Mouse (Mus musculus): ENCODE measurements around the gene Aox4. TPM values are rescaled to one million over a fixed set of nuclear protein-coding genes. Genes with fewer than 3 reads are reported as not detected.

Aox4 gene
- polyA plus RNA-seq, 1 experiment from 2014 or later = 0.80 TPM

- H3K9me3 ChIP-seq (replicated peaks; ENCODE audit: control insufficient read depth, low read length) = no peaks in the 10 kb centered on the region
- DNase-seq (ENCODE audit: low spot score) (no peak), ATAC-seq (no peak)
- no peaks in the 10 kb centered on the region for H3K36me3 ChIP-seq (ENCODE audit: control insufficient read depth, insufficient read depth, low read length)
- 74% methylated on average over 6 of the region's 6 CpGs for WGBS
- H3K27ac ChIP-seq (ENCODE audit: low read depth, low read length) = no peak overlapping the region
- no peak overlapping the region for H3K9ac ChIP-seq (ENCODE audit: low read length)
- H3K4me2 ChIP-seq (ENCODE audit: low read length) = no peak overlapping the region
- no peaks in the 10 kb centered on the region for H3K27me3 ChIP-seq (replicated peaks; ENCODE audit: control insufficient read depth, insufficient read depth, low read length)
- no peak overlapping the region for H3K4me3 ChIP-seq (ENCODE audit: low read depth, low read length)
- H3K4me1 ChIP-seq (ENCODE audit: control insufficient read depth, insufficient read depth, low read length) = no peaks in the 10 kb centered on the region
Observed at GRCm38 (mm10) chr1:58315532-58315931, 105.3 kb downstream of the Aox4 start.

Other genes with a start within 250 kb of the Aox4 start
- 11.0 and 12.2 TPM in 2 replicates for gene Sgo2a, start 214.4 kb upstream of the Aox4 start, polyA plus RNA-seq (2014; fragmentation: Nextera tagmentation; extraction: Ambion mirVana)
- gene Kctd18, start 191.4 kb upstream of the Aox4 start, polyA plus RNA-seq (2014; fragmentation: Nextera tagmentation; extraction: Ambion mirVana) = 22.1 and 22.6 TPM in 2 replicates
- 0.08 and 0.19 TPM in 2 replicates for gene Aox1, start 180.5 kb upstream of the Aox4 start, polyA plus RNA-seq (2014; fragmentation: Nextera tagmentation; extraction: Ambion mirVana)
- 0.11 and 0.35 TPM in 2 replicates for gene Aox3, start 97.3 kb upstream of the Aox4 start, polyA plus RNA-seq (2014; fragmentation: Nextera tagmentation; extraction: Ambion mirVana)
- not detected in 2 replicates for gene Aox2, start 67.9 kb downstream of the Aox4 start, polyA plus RNA-seq (2014; fragmentation: Nextera tagmentation; extraction: Ambion mirVana)
- 443 and 469 TPM in 2 replicates for gene Bzw1, start 182.5 kb downstream of the Aox4 start, polyA plus RNA-seq (2014; fragmentation: Nextera tagmentation; extraction: Ambion mirVana)
- 146 and 211 TPM in 2 replicates for gene Clk1, start 213.7 kb downstream of the Aox4 start, polyA plus RNA-seq (2014; fragmentation: Nextera tagmentation; extraction: Ambion mirVana)
- 67.6 and 74.1 TPM in 2 replicates for gene Nif3l1, start 234.8 kb downstream of the Aox4 start, polyA plus RNA-seq (2014; fragmentation: Nextera tagmentation; extraction: Ambion mirVana)
- gene Ppil3, start 235.1 kb downstream of the Aox4 start, polyA plus RNA-seq (2014; fragmentation: Nextera tagmentation; extraction: Ambion mirVana) = 55.9 and 59.9 TPM in 2 replicates